Mouse (Mus musculus) embryonic facial prominence, embryonic 11.5 days (tissue): ENCODE results near the gene Pxn. TPM values are rescaled to one million over a fixed set of nuclear protein-coding genes. Genes with fewer than 3 reads are reported as not detected.
"Not testable (repeated sequence)": the region's sequence is repeated elsewhere in the genome, so short reads cannot be mapped to it uniquely, and the experiment has no call there.

Source experiments
- ATAC-seq: fragments of 200-750 bp; cut with Nextera tagmentation; replicated peaks from 2 replicates; pipeline ENCODE4 v1.8.0; 2017; ENCODE audit warnings: low read depth; ENCODE audit not compliant: insufficient number of reproducible peaks, low FRiP score, low TSS enrichment
- DNase-seq: peaks from one replicate; pipeline ENCODE4 v3.0.0-alpha.2; 2015; ENCODE audit warnings: low spot score
- H3K27ac ChIP-seq: fragments of 300-500 bp; sonication (generic); replicated peaks from 2 replicates; pipeline ENCODE4 v1.5.1; 2014; ENCODE audit warnings: mild to moderate bottlenecking, low read depth, low read length, control low read depth
- H3K27me3 ChIP-seq: fragments of 300-500 bp; sonication (generic); 2 replicates; pipeline ENCODE4 v1.6.1; 2014; ENCODE audit warnings: mild to moderate bottlenecking, low read length, moderate library complexity, mixed read lengths; ENCODE audit not compliant: control insufficient read depth, insufficient read depth
- H3K36me3 ChIP-seq: fragments of 300-500 bp; sonication (generic); replicated peaks from 2 replicates; pipeline ENCODE4 v1.6.1; 2014; ENCODE audit warnings: low read depth, mild to moderate bottlenecking, low read length, moderate library complexity, mixed read lengths; ENCODE audit not compliant: control insufficient read depth, insufficient read depth
- H3K4me1 ChIP-seq: fragments of 300-500 bp; sonication (generic); 2 replicates; pipeline ENCODE4 v1.6.1; 2014; ENCODE audit warnings: low read length, mixed read lengths; ENCODE audit not compliant: control insufficient read depth, insufficient read depth
- H3K4me2 ChIP-seq: fragments of 300-500 bp; sonication (generic); 2 replicates; pipeline ENCODE4 v1.6.1; 2014; ENCODE audit warnings: low read depth, mild to moderate bottlenecking, control low read depth, low read length, moderate library complexity
- H3K4me3 ChIP-seq: fragments of 300-500 bp; sonication (generic); 2 replicates; pipeline ENCODE4 v1.5.1; 2014; ENCODE audit warnings: low read depth, low read length, control low read depth
- H3K9ac ChIP-seq: fragments of 300-500 bp; sonication (generic); replicated peaks from 2 replicates; pipeline ENCODE4 v1.6.1; 2014; ENCODE audit warnings: mild to moderate bottlenecking, control low read depth, low read length
- H3K9me3 ChIP-seq: fragments of 300-500 bp; sonication (generic); replicated peaks from 2 replicates; pipeline ENCODE4 v1.6.1; 2016; ENCODE audit warnings: mild to moderate bottlenecking, low read length, inconsistent platforms, mixed read lengths; ENCODE audit not compliant: control insufficient read depth
- WGBS: fragments of 180-500 bp; shearing (Covaris S2); extraction: QIAGEN DNeasy Blood & Tissue Kit; methylation state at CpG from one replicate; pipeline ENCODE4 v1.1.7; 2014; 5-methylcytosine and 5-hydroxymethylcytosine counted together
- polyA plus RNA-seq: library from polyadenylated mRNA; unstranded; fragments of >200 nt; fragmentation: Nextera tagmentation; extraction: Ambion mirVana; gene quantifications from 2 replicates; pipeline ENCODE4 v1.2.1, GENCODE M21; 2014

The Pxn gene
- polyA plus RNA-seq, 1 experiment from 2014 or later: 12.9 TPM

GRCm38 (mm10) chr5:115569308-115569707 lies 62.8 kb downstream of the Pxn start:
- 54% methylated on average over 11 of the region's 11 CpGs for WGBS
- DNase-seq: no peak
- no peak overlapping the region for H3K4me2 ChIP-seq
- no peak for ATAC-seq
- H3K27ac ChIP-seq: no peak overlapping the region
- no peaks in the 10 kb centered on the region for H3K36me3 ChIP-seq
- no peaks in the 10 kb centered on the region for H3K27me3 ChIP-seq
- H3K9me3 ChIP-seq: no peaks in the 10 kb centered on the region
- H3K9ac ChIP-seq: no peak overlapping the region
- H3K4me1 ChIP-seq: no peaks in the 10 kb centered on the region
- H3K4me3 ChIP-seq: no peak overlapping the region

- no peak overlapping the region for H3K4me2 ChIP-seq
- H3K36me3 ChIP-seq: peaks cover 2% of the 10 kb centered on the region; the same call in 1 of the 2 replicates
- 78% methylated on average over 4 of the region's 4 CpGs for WGBS
- no peak overlapping the region for H3K27ac ChIP-seq
- H3K27me3 ChIP-seq: no peaks in the 10 kb centered on the region
- no peak for DNase-seq
- no peaks in the 10 kb centered on the region for H3K4me1 ChIP-seq
- no peak for ATAC-seq
- no peaks in the 10 kb centered on the region for H3K9me3 ChIP-seq
- H3K4me3 ChIP-seq: no peak overlapping the region
- H3K9ac ChIP-seq: no peak overlapping the region
Observed at GRCm38 (mm10) chr5:115569721-115570120, 63.2 kb downstream of the Pxn start.

- DNase-seq: no peak
- no peak overlapping the region for H3K9ac ChIP-seq
- 92% methylated on average over 7 of the region's 7 CpGs for WGBS
- no peak for ATAC-seq
- H3K27me3 ChIP-seq: no peaks in the 10 kb centered on the region
- no peaks in the 10 kb centered on the region for H3K4me1 ChIP-seq
- no peak overlapping the region for H3K4me3 ChIP-seq
- H3K36me3 ChIP-seq: peaks cover 5% of the 10 kb centered on the region
- H3K9me3 ChIP-seq: no peaks in the 10 kb centered on the region
- no peak overlapping the region for H3K4me2 ChIP-seq
- no peak overlapping the region for H3K27ac ChIP-seq
Observed at GRCm38 (mm10) chr5:115571086-115571485, 64.6 kb downstream of the Pxn start.

- Histone ChIP-seq H3K36me3 (peaks cover 5% of the 10 kb centered on the region), H3K9ac (no peak overlapping the region), H3K27ac (no peak overlapping the region; the same call in 1 of the 2 replicates)
Observed at GRCm38 (mm10) chr5:115572679-115573535, 66.4 kb downstream of the Pxn start.

GRCm38 (mm10) chr5:115574992-115575391 lies 68.5 kb downstream of the Pxn start:
- H3K36me3 ChIP-seq: peaks cover 9% of the 10 kb centered on the region
- H3K27ac ChIP-seq: no peak overlapping the region
- H3K27me3 ChIP-seq: no peaks in the 10 kb centered on the region
- no peak overlapping the region for H3K4me2 ChIP-seq
- no peaks in the 10 kb centered on the region for H3K9me3 ChIP-seq
- DNase-seq (no peak), ATAC-seq (no peak)
- 94% methylated on average over 8 of the region's 8 CpGs for WGBS
- H3K9ac ChIP-seq: no peak overlapping the region
- H3K4me1 ChIP-seq: no peaks in the 10 kb centered on the region
- no peak overlapping the region for H3K4me3 ChIP-seq

More at GRCm38 (mm10) chr5:115572679-115573535, 66.4 kb downstream of the Pxn start:
- Histone ChIP-seq H3K27me3 (no peaks in the 10 kb centered on the region), H3K9me3 (no peaks in the 10 kb centered on the region), H3K4me1 (no peaks in the 10 kb centered on the region), H3K4me3 (no peak overlapping the region), H3K4me2 (no peak overlapping the region)
- DNase-seq (no peak), ATAC-seq (no peak)
- 60% methylated on average over 17 of the region's 17 CpGs for WGBS

- not testable (repeated sequence) for ATAC-seq, H3K9me3 ChIP-seq, H3K4me1 ChIP-seq, H3K9ac ChIP-seq, H3K27me3 ChIP-seq, H3K27ac ChIP-seq, H3K4me2 ChIP-seq, DNase-seq, H3K4me3 ChIP-seq
- WGBS: 95% methylated on average over 4 of the region's 4 CpGs
- H3K36me3 ChIP-seq: peaks cover 25% of the 10 kb centered on the region
Observed at GRCm38 (mm10) chr5:115577686-115578085, 71.2 kb downstream of the Pxn start.

- no peak overlapping the region for H3K4me2 ChIP-seq
- H3K9ac ChIP-seq: no peak overlapping the region
- no peaks in the 10 kb centered on the region for H3K4me1 ChIP-seq
- peaks cover 36% of the 10 kb centered on the region for H3K36me3 ChIP-seq
- DNase-seq (no peak), ATAC-seq (no peak)
- 96% methylated on average over 14 of the region's 14 CpGs for WGBS
- H3K9me3 ChIP-seq: 0 out of 2 replicates have a peak, but pooled peaks cover 3% of the 10 kb centered on the region
- no peak overlapping the region for H3K4me3 ChIP-seq
- no peak overlapping the region for H3K27ac ChIP-seq
- H3K27me3 ChIP-seq: no peaks in the 10 kb centered on the region
Observed at GRCm38 (mm10) chr5:115578922-115579321, 72.4 kb downstream of the Pxn start.

- Histone ChIP-seq H3K4me3 (no peak overlapping the region), H3K9me3 (0 out of 2 replicates have a peak, but pooled peaks cover 3% of the 10 kb centered on the region), H3K36me3 (peaks cover 36% of the 10 kb centered on the region), H3K27ac (no peak overlapping the region), H3K4me1 (no peaks in the 10 kb centered on the region), H3K9ac (no peak overlapping the region), H3K27me3 (no peaks in the 10 kb centered on the region), H3K4me2 (no peak overlapping the region)
- ATAC-seq: no peak
- 91% methylated on average over 5 of the region's 5 CpGs for WGBS
- no peak for DNase-seq
Observed at GRCm38 (mm10) chr5:115579363-115579762, 72.9 kb downstream of the Pxn start.
